Mouse (Mus musculus) limb, embryonic 11.5 days (tissue): ENCODE measurements at regions not wholly inside any gene's neighbourhood (a gene's known extent, or its start where the extent isn't known, plus 50 kb on each side); places are given as distances from the start of the nearest gene placed in this dataset.

ENCODE experiments used
- ATAC-seq: fragments of 200-750 bp; cut with Nextera tagmentation; 2 replicates; pipeline ENCODE4 v1.8.0; 2017; ENCODE audit warnings: low read depth; ENCODE audit not compliant: insufficient number of reproducible peaks, low FRiP score, low TSS enrichment
- DNase-seq: peaks from one replicate; pipeline ENCODE4 v3.0.0-alpha.2; 2015; ENCODE audit warnings: low spot score
- H3K27ac ChIP-seq: fragments of 300-500 bp; sonication (generic); replicated peaks from 2 replicates; pipeline ENCODE4 v1.5.1; 2014; ENCODE audit warnings: low read depth, mild to moderate bottlenecking, low read length
- H3K27me3 ChIP-seq: fragments of 300-500 bp; sonication (generic); 2 replicates; pipeline ENCODE4 v1.6.1; 2014; ENCODE audit warnings: mild to moderate bottlenecking, low read length, mixed read lengths; ENCODE audit not compliant: control insufficient read depth, insufficient read depth
- H3K36me3 ChIP-seq: fragments of 300-500 bp; sonication (generic); 2 replicates; pipeline ENCODE4 v1.6.1; 2014; ENCODE audit warnings: mild to moderate bottlenecking, low read length, moderate library complexity, mixed read lengths; ENCODE audit not compliant: control insufficient read depth, insufficient read depth
- H3K4me1 ChIP-seq: fragments of 300-500 bp; sonication (generic); 2 replicates; pipeline ENCODE4 v1.6.1; 2014; ENCODE audit warnings: low read length, mixed read lengths; ENCODE audit not compliant: control insufficient read depth, insufficient read depth
- H3K4me2 ChIP-seq: fragments of 300-500 bp; sonication (generic); 2 replicates; pipeline ENCODE4 v1.6.1; 2014; ENCODE audit warnings: low read depth, mild to moderate bottlenecking, moderate library complexity; ENCODE audit not compliant: severe bottlenecking
- H3K4me3 ChIP-seq: fragments of 300-500 bp; sonication (generic); 2 replicates; pipeline ENCODE4 v1.5.1; 2014; ENCODE audit warnings: low read depth, low read length
- H3K9ac ChIP-seq: fragments of 300-500 bp; sonication (generic); 2 replicates; pipeline ENCODE4 v1.6.1; 2014; ENCODE audit warnings: mild to moderate bottlenecking, low read length
- H3K9me3 ChIP-seq: fragments of 300-500 bp; sonication (generic); 2 replicates; pipeline ENCODE4 v1.6.1; 2016; ENCODE audit warnings: low read length; ENCODE audit not compliant: control insufficient read depth
- WGBS: fragments of 180-500 bp; shearing (Covaris S2); extraction: QIAGEN DNeasy Blood & Tissue Kit; methylation state at CpG from one replicate; pipeline ENCODE4 v1.1.7; 2014; 5-methylcytosine and 5-hydroxymethylcytosine counted together

GRCm38 (mm10) chr8:79587258-79587657 is 52.2 kb upstream of the Otud4 start:
- ATAC-seq = no peak
- 28% methylated on average over 1 of the region's 1 CpGs for WGBS

GRCm38 (mm10) chr8:79584966-79585365 is 54.5 kb upstream of the Otud4 start:
- no peak overlapping the region for H3K4me3 ChIP-seq
- no peak overlapping the region for H3K9ac ChIP-seq
- H3K27me3 ChIP-seq = no peaks in the 10 kb centered on the region
- H3K36me3 ChIP-seq = no peaks in the 10 kb centered on the region
- no peak overlapping the region for H3K4me2 ChIP-seq
- H3K9me3 ChIP-seq = no peaks in the 10 kb centered on the region
- ATAC-seq (no peak), DNase-seq (peak; percentile 77)
- WGBS = 33% methylated on average over 3 of the region's 3 CpGs
- H3K27ac ChIP-seq = no peak overlapping the region
- H3K4me1 ChIP-seq = no peaks in the 10 kb centered on the region

More at GRCm38 (mm10) chr8:79587258-79587657, 52.2 kb upstream of the Otud4 start:
- Histone ChIP-seq H3K36me3 (no peaks in the 10 kb centered on the region), H3K9ac (no peak overlapping the region), H3K4me2 (no peak overlapping the region), H3K9me3 (no peaks in the 10 kb centered on the region), H3K27ac (no peak overlapping the region), H3K27me3 (no peaks in the 10 kb centered on the region), H3K4me1 (no peaks in the 10 kb centered on the region), H3K4me3 (no peak overlapping the region)
- DNase-seq = peak; percentile 74

DNA sequence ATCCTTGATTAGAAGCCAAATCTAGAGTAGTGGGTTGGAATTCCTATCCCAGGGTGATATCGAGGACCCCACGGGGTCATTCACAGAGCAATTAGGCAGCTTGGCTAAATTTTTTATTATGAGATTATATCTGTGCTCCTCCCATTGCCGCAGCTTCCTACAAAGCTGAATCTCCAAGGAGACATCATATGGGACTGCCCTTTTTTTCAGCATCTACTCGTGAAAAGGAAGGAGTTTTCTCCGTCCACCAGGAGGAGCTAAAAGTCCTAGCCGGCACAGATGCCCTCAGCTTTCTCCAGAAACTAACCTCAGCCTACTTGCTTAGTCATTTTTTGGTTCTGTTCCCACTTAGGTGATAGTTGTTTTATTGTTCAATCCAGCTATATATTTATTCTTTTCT is 56.1 kb upstream of the Otud4 start:
- DNase-seq = no peak
- 40% methylated on average over 6 of the region's 6 CpGs for WGBS
- H3K4me3 ChIP-seq = no peak overlapping the region
- no peak overlapping the region for H3K4me2 ChIP-seq
- H3K4me1 ChIP-seq = no peaks in the 10 kb centered on the region
- H3K9me3 ChIP-seq = no peaks in the 10 kb centered on the region
- no peaks in the 10 kb centered on the region for H3K27me3 ChIP-seq
- no peak overlapping the region for H3K9ac ChIP-seq
- no peaks in the 10 kb centered on the region for H3K36me3 ChIP-seq
- no peak for ATAC-seq
- no peak overlapping the region for H3K27ac ChIP-seq

DNA sequence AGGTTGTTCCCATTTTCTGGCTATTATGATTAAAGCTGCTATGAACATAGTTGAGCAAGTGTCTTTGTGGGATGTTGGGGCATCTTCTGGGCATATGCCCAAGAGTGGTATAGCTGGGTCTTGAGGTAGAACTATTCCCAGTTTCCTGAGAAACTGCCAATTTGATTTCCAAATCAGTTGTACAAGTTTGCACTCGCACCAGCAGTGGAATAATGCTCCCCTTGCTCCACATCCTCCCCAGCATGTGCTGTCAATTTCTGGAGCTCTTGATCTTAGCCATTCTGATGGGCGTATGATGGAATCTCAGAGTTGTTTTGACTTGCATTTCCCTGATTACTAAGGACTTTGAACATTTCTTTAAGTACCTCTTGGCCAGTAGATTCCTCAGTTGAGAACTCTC is 57.2 kb upstream of the Otud4 start:
- Histone ChIP-seq H3K9me3 (no peaks in the 10 kb centered on the region), H3K36me3 (no peaks in the 10 kb centered on the region), H3K27me3 (no peaks in the 10 kb centered on the region), H3K27ac (no peak overlapping the region), H3K4me2 (no peak overlapping the region), H3K4me1 (no peaks in the 10 kb centered on the region), H3K9ac (no peak overlapping the region), H3K4me3 (no peak overlapping the region)
- DNase-seq (no peak), ATAC-seq (no peak)
- WGBS = 90% methylated on average over 2 of the region's 2 CpGs

GRCm38 (mm10) chr8:79576086-79576485 is 63.3 kb upstream of the Otud4 start:
- no peaks in the 10 kb centered on the region for H3K27me3 ChIP-seq
- 75% methylated on average over 7 of the region's 7 CpGs for WGBS

GRCm38 (mm10) chr8:79575175-79575734 is 64.2 kb upstream of the Otud4 start:
- H3K9ac ChIP-seq = no peak overlapping the region
- H3K9me3 ChIP-seq = no peaks in the 10 kb centered on the region
- no peak for ATAC-seq
- no peaks in the 10 kb centered on the region for H3K36me3 ChIP-seq
- 67% methylated on average over 2 of the region's 2 CpGs for WGBS
- H3K4me3 ChIP-seq = no peak overlapping the region
- no peaks in the 10 kb centered on the region for H3K27me3 ChIP-seq
- DNase-seq = no peak
- no peaks in the 10 kb centered on the region for H3K4me1 ChIP-seq
- H3K27ac ChIP-seq = no peak overlapping the region
- H3K4me2 ChIP-seq = no peak overlapping the region

More at GRCm38 (mm10) chr8:79576086-79576485, 63.3 kb upstream of the Otud4 start:
- Histone ChIP-seq H3K4me2 (no peak overlapping the region), H3K9me3 (no peaks in the 10 kb centered on the region), H3K4me3 (no peak overlapping the region), H3K9ac (no peak overlapping the region), H3K27ac (no peak overlapping the region), H3K4me1 (no peaks in the 10 kb centered on the region), H3K36me3 (no peaks in the 10 kb centered on the region)
- ATAC-seq (no peak), DNase-seq (no peak)

DNA sequence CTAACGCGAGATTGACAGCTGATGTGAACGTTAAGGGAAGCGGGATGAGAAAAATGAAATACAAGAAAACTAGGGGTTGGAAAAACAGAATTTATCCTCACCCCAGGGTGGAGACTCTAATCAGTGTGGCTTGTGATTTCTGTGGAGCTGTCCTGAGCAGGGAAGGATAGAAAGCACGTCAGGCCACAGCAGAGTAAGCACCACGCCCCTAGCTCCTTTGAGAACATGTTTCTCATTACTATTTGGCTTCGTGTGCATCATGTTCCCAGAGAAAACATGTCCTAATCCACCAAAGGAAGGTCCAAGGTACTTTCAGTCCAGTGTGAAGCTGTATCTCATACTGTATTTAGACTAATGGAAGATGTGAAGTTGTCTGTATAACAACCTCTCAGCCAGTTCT is 65.9 kb upstream of the Otud4 start:
- H3K27ac ChIP-seq = no peak overlapping the region
- 88% methylated on average over 7 of the region's 7 CpGs for WGBS
- no peak for DNase-seq

GRCm38 (mm10) chr8:79572526-79572925 is 66.9 kb upstream of the Otud4 start:
- Histone ChIP-seq H3K36me3 (no peaks in the 10 kb centered on the region), H3K27me3 (no peaks in the 10 kb centered on the region), H3K27ac (no peak overlapping the region), H3K4me2 (no peak overlapping the region), H3K9me3 (no peaks in the 10 kb centered on the region), H3K4me3 (no peak overlapping the region), H3K9ac (no peak overlapping the region), H3K4me1 (no peaks in the 10 kb centered on the region)
- no peak for ATAC-seq
- WGBS = 96% methylated on average over 5 of the region's 5 CpGs
- DNase-seq = no peak

More for the DNA sequence above, 65.9 kb upstream of the Otud4 start:
- H3K4me1 ChIP-seq = no peaks in the 10 kb centered on the region
- no peaks in the 10 kb centered on the region for H3K9me3 ChIP-seq
- no peaks in the 10 kb centered on the region for H3K36me3 ChIP-seq
- H3K27me3 ChIP-seq = no peaks in the 10 kb centered on the region
- H3K4me3 ChIP-seq = no peak overlapping the region
- no peak overlapping the region for H3K4me2 ChIP-seq
- ATAC-seq = no peak
- H3K9ac ChIP-seq = no peak overlapping the region

DNA sequence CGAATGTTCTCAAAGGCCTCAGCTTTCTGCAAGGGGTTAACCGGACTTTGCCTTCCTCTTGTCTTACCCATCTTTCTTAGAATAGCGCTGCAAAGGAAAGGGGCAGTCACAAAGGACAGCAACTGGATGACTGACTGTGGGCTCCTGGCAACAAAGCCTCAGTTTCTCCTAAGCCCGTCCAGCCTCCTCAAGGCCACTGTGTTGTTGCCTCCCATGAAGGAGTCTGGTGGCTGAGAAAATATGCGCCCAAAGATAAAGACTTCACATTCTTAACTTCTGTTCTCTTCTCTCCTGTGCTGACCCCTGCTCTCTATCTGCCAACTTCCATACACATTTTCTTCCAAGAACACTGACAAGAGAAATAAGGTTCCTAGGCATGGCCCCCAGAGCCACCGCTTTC is 76.3 kb upstream of the Otud4 start:
- ATAC-seq (no peak), DNase-seq (no peak)
- Histone ChIP-seq H3K36me3 (no peaks in the 10 kb centered on the region), H3K4me3 (no peak overlapping the region), H3K9me3 (no peaks in the 10 kb centered on the region), H3K4me2 (no peak overlapping the region), H3K27me3 (no peaks in the 10 kb centered on the region), H3K9ac (no peak overlapping the region), H3K4me1 (peaks cover 3% of the 10 kb centered on the region; the same call in 1 of the 2 replicates), H3K27ac (no peak overlapping the region)
- WGBS = 91% methylated on average over 6 of the region's 6 CpGs
